Mouse (Mus musculus) testis, postnatal 10 days (tissue): ENCODE measurements around the gene Sox14.
A peak's percentile ranks its signal among the peaks of the same experiment; 100 is the strongest.

ENCODE experiments used
- DNase-seq: peaks from one replicate; pipeline ENCODE4 v3.0.0; 2021; ENCODE audit warnings: low spot score

Sox14 gene

DNA sequence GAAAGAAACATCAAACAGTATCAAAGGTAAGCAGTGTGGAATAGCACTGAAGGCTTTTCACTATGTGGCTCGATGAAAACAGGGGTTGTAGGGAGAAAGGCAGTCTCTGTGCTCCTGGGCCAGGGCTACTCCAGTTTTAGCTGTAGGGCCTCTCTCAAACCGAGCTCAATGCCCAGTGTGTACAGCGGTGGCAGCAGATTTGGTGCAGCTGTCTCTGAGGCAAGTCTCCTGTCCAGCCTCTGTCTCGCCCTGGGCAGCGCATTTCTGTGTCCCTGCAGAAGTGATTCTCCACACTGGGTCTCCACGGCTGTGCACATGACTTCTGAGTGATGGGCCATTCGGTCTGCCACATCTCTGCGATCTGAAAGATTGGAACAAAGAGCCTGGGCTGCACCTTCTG is 27.6 kb downstream of the Sox14 start:
- DNase-seq, result no peak

DNA sequence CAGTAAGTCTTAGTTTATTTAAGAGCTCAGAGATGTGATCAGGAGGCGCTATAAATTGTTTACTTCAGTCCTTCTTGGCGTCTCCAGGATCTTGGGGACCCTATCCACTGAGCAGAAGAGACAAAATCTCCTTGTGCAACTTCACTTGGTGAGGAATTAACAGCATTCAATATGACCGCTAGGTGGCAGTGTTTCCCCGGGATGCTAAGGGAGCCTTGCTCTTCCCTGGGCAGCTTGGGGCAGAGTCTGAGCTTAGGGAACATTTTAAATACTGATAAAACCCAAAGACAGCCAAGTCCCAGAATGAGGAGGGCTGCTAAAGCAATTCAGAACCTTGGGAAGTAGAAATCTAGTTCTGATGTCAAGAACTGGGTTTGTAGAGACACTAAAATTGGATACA is 29.1 kb downstream of the Sox14 start:
- peak; percentile 85 for DNase-seq

DNA sequence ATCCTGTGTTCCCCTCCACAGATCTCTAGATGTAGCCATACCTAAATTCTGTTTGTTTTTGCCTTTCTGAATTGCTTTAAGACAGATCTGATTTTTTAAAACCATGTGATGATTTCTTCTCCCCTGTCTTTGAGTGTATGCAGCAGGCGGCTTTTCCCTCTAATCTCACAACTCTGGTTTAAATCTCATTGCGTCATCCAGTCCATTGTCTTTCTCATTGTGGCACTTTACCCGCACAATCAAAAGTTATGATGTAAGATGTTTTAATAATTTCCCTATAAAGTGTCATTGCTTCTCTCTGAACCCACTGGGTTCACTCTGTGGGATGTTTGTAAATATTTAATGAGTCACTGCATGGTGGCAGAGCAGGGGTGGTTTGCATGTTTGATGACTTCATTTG is 36.6 kb downstream of the Sox14 start:
- no peak for DNase-seq

GRCm38 (mm10) chr9:99838877-99839276 is 37.1 kb downstream of the Sox14 start:
- DNase-seq, result no peak

GRCm38 (mm10) chr9:99836707-99837106 is 39.3 kb downstream of the Sox14 start:
- no peak for DNase-seq

DNA sequence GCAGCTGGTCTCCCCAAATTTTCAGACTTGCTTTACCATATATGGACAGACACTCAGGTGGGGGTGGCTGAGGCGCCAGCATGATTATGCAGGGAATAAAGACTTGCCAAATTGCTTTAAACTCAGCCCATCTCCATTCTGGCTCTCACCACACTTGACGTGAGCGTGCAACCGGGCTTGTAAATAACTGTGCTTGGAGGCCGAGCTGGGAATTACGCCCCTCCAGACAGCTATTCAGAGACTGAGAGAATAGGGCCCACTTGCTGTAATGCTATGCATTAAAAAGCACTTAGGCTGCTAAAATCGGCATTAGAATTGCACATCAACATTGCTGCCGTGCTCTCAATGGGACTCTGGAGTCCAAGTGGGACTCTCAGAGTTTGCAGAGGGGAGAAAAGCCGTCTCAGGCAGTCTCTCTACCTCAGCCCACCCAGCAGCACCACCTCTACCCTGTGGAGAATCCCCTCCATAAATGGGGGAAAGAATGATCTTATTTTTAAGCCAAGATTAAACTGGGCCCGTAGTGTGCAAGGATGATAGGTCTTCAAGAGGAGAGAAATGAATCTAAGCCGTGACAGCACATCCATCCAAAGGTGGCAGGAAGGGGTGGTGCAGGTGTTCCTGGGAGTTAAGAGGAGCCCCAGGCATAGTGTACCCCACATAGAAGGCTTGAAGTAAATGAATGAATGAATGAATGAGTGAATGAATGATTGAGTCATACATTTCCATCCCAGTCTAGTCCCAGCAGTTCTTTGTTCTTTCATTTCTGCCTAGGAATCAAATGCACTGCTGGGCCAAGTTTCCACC is 40.1 kb downstream of the Sox14 start:
- DNase-seq, result no peak
